Mouse (Mus musculus) liver, embryonic 14.5 days (tissue): ENCODE measurements at regions not wholly inside any gene's neighbourhood (a gene's known extent, or its start where the extent isn't known, plus 50 kb on each side); places are given as distances from the start of the nearest gene placed in this dataset.

ENCODE experiments used
- ATAC-seq: fragments of 200-750 bp; cut with Nextera tagmentation; 2 replicates; pipeline ENCODE4 v1.8.0; 2017; ENCODE audit warnings: moderate number of reproducible peaks, mild to moderate bottlenecking, moderate library complexity; ENCODE audit not compliant: insufficient read depth
- DNase-seq, 3 experiments: peaks; one replicate each; pipeline ENCODE4 v3.0.0-alpha.2; 2012 to 2013; ENCODE audit warnings: low read depth in 3 of 3, low spot score in 3 of 3
- H3K27ac ChIP-seq: fragments of 300-500 bp; sonication (generic); 2 replicates; pipeline ENCODE4 v1.5.1; 2014; ENCODE audit warnings: moderate library complexity, mild to moderate bottlenecking, control low read depth, inconsistent platforms
- H3K27me3 ChIP-seq: fragments of 300-500 bp; sonication (generic); 2 replicates; pipeline ENCODE4 v1.6.1; 2014; ENCODE audit warnings: mild to moderate bottlenecking, low read length, moderate library complexity; ENCODE audit not compliant: control insufficient read depth, insufficient read depth
- H3K36me3 ChIP-seq: fragments of 300-500 bp; sonication (generic); replicated peaks from 2 replicates; pipeline ENCODE4 v1.6.1; 2014; ENCODE audit warnings: low read depth; ENCODE audit not compliant: control insufficient read depth, insufficient read depth
- H3K4me1 ChIP-seq, 2 experiments: fragments of 200-500 bp in 1 of 2; fragments of 300-500 bp in 1 of 2; sonication (generic) in 1 of 2; replicated peaks; 2 replicates each; pipeline ENCODE4 v1.6.1; 2012 to 2014; ENCODE audit warnings: antibody characterized with exemption in 1 of 2, inconsistent platforms in 1 of 2, low read length in 1 of 2; ENCODE audit not compliant: control insufficient read depth in 2 of 2, insufficient read depth in 2 of 2
- H3K4me2 ChIP-seq: fragments of 300-500 bp; sonication (generic); 2 replicates; pipeline ENCODE4 v1.6.1; 2014; ENCODE audit warnings: low read depth, mild to moderate bottlenecking, control low read depth, moderate library complexity
- H3K4me3 ChIP-seq, 2 experiments: fragments of 200-500 bp in 1 of 2; fragments of 300-500 bp in 1 of 2; sonication (generic) in 1 of 2; 2 replicates each; pipeline ENCODE4 v1.5.1; 2012 to 2014; ENCODE audit warnings: low read depth in 2 of 2, low read length in 2 of 2, mild to moderate bottlenecking in 2 of 2, control low read depth in 1 of 2, inconsistent platforms in 1 of 2, moderate library complexity in 1 of 2; ENCODE audit not compliant: insufficient read depth in 1 of 2
- H3K9ac ChIP-seq: fragments of 300-500 bp; sonication (generic); replicated peaks from 2 replicates; pipeline ENCODE4 v1.6.1; 2014; ENCODE audit warnings: mild to moderate bottlenecking, control low read depth, moderate library complexity
- H3K9me3 ChIP-seq: fragments of 300-500 bp; sonication (generic); 2 replicates; pipeline ENCODE4 v1.6.1; 2016; ENCODE audit warnings: low read length, mixed read lengths; ENCODE audit not compliant: control insufficient read depth
- CTCF ChIP-seq: IDR thresholded peaks from 2 replicates; pipeline ENCODE4 v1.5.1; 2016; ENCODE audit warnings: antibody characterized with exemption, low read depth, control low read depth
- EP300 ChIP-seq: IDR thresholded peaks from 2 replicates; pipeline ENCODE4 v1.6.1; 2016; ENCODE audit warnings: antibody characterized with exemption, low read depth
- WGBS: fragments of 180-500 bp; shearing (Covaris S2); extraction: QIAGEN DNeasy Blood & Tissue Kit; methylation state at CpG from one replicate; pipeline ENCODE4 v1.1.7; 2014; ENCODE audit not compliant: insufficient replicate concordance; 5-methylcytosine and 5-hydroxymethylcytosine counted together

DNA sequence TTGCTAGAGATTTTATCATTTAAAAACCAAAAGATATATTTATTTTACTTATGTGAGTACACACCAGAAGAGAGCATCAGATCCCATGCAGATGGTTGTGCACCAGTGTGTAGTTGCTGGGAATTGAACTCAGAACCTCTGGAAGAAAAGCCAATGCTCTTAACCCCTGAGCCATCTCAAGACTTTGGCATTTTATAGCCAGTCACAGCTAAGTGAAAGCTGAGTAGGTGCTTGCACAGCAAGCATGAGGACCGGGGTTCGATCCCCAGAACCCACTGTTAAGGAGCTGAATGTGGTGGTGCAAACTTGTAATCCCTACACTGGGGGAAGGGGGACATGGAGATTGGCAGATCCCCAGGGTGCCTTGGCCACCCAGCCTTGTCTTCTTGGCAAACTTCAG is 325.7 kb upstream of the Runx1 start:
- TF ChIP-seq EP300 (no peak), CTCF (no peak)
- Histone ChIP-seq H3K4me3 (no peak overlapping the region), H3K27ac (no peak overlapping the region), H3K4me2 (no peak overlapping the region), H3K9me3 (no peaks in the 10 kb centered on the region), H3K9ac (no peak overlapping the region), H3K36me3 (no peaks in the 10 kb centered on the region), H3K4me1 (peaks cover 36 to 48% of the 10 kb centered on the region in 2 experiments), H3K27me3 (no peaks in the 10 kb centered on the region)
- WGBS, result 73% methylated on average over 2 of the region's 2 CpGs
- DNase-seq (no peak), ATAC-seq (no peak)

- no peak overlapping the region for H3K4me3 ChIP-seq
- no peak for DNase-seq
Observed at GRCm38 (mm10) chr16:93150451-93150850, 324.5 kb upstream of the Runx1 start.

DNA sequence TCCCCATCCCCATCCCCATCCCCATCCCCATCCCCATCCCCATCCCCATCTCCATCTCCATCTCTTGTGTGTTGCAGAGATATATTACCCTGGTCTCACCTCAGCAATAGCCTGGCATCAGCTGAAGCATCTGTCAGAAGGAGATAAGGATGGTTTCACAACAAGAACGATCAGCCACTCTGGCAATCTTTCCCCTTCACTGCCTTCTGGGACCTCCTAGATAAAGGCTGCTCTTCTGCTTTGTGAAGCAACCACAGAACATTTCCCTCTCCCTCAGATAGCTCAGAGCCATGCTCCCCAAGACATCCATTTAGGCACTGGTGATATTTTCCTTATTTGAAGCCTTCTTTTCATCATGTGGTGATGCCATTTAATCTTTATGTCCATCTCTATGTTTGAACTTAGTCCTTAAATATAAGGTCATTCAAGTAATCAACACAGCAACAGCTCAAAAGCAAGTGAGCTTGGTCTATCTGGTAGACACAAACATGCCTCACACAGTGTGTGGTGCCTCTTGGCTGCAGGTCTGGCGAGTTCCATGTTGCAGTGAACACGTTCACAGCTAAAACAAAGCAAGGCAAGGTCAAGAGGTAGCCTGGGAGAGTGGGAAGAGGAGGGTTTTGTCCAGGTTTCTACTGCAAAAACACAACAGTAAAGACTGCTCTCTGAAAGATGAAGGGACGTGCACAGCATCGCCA is 321.7 kb upstream of the Runx1 start:
- Histone ChIP-seq H3K4me1 (peaks cover 29 to 46% of the 10 kb centered on the region in 2 experiments), H3K27me3 (no peaks in the 10 kb centered on the region; the same call in 1 of the 2 replicates), H3K9me3 (no peaks in the 10 kb centered on the region), H3K4me3 (no peak overlapping the region), H3K27ac (peak overlapping the region; percentile 82), H3K36me3 (no peaks in the 10 kb centered on the region), H3K9ac (peak overlapping the region; percentile 43), H3K4me2 (peak overlapping the region; percentile 41)
- WGBS, result 27% methylated on average over 5 of the region's 5 CpGs
- TF ChIP-seq CTCF (no peak), EP300 (peak; percentile 98)
- peak; percentile 91 for ATAC-seq
- peak; percentile 90 to 94 (median 93) for DNase-seq

More at GRCm38 (mm10) chr16:93150451-93150850, 324.5 kb upstream of the Runx1 start:
- Histone ChIP-seq H3K27me3 (no peaks in the 10 kb centered on the region), H3K27ac (no peak overlapping the region), H3K36me3 (no peaks in the 10 kb centered on the region), H3K9ac (no peak overlapping the region), H3K9me3 (no peaks in the 10 kb centered on the region), H3K4me1 (peaks cover 36 to 55% of the 10 kb centered on the region in 2 experiments), H3K4me2 (no peak overlapping the region)
- 81% methylated on average over 12 of the region's 12 CpGs for WGBS
- no peak for TF ChIP-seq EP300
- no peak for TF ChIP-seq CTCF
- no peak for ATAC-seq

GRCm38 (mm10) chr16:93146812-93147211 is 320.9 kb upstream of the Runx1 start:
- no peaks in the 10 kb centered on the region for H3K36me3 ChIP-seq
- no peaks in the 10 kb centered on the region for H3K9me3 ChIP-seq
- no peaks in the 10 kb centered on the region; the same call in 1 of the 2 replicates for H3K27me3 ChIP-seq
- WGBS, result 67% methylated on average over 3 of the region's 3 CpGs
- H3K4me2 ChIP-seq, result no peak overlapping the region
- no peak overlapping the region for H3K4me3 ChIP-seq
- no peak overlapping the region for H3K9ac ChIP-seq
- ATAC-seq (no peak), DNase-seq (no peak)
- peaks cover 29 to 39% of the 10 kb centered on the region in 2 experiments for H3K4me1 ChIP-seq
- TF ChIP-seq EP300, result no peak
- TF ChIP-seq CTCF, result no peak
- H3K27ac ChIP-seq, result peak overlapping the region; percentile 33

DNA sequence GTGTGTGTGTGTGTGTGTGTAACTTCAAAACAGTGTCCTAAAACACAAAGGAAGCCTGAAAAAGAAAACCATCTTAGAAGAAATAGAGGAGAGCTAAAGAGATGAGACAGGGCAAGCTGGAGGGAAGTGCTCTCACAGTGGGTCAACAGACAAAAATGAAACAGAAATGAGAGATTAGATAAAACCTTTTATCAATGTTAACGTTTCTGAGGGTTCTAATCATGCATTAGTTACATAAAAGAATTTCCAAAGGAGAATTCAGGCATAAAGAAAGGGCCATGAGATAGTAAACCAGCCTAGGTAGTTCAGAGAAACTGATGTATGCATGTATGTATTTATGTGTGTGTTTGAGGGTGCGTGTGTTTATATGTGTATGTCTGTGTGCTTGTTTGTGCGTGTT is 319.7 kb upstream of the Runx1 start:
- Histone ChIP-seq H3K36me3 (no peaks in the 10 kb centered on the region), H3K9ac (no peak overlapping the region), H3K4me1 (peaks cover 29 to 38% of the 10 kb centered on the region in 2 experiments), H3K4me3 (no peak overlapping the region), H3K4me2 (no peak overlapping the region), H3K9me3 (no peaks in the 10 kb centered on the region), H3K27ac (no peak overlapping the region), H3K27me3 (peaks cover 5% of the 10 kb centered on the region)
- no peak for TF ChIP-seq CTCF
- no peak for TF ChIP-seq EP300
- 53% methylated on average over 3 of the region's 3 CpGs for WGBS
- ATAC-seq, result no peak
- no peak for DNase-seq
